Mouse (Mus musculus): ENCODE results near the gene Gm13287. TPM values are rescaled to one million over a fixed set of nuclear protein-coding genes. Genes with fewer than 3 reads are reported as not detected.
"Not testable (repeated sequence)": the region's sequence is repeated elsewhere in the genome, so short reads cannot be mapped to it uniquely, and the experiment has no call there.

Gm13287 gene
- polyA plus RNA-seq, 1 experiment from 2014 or later: not detected

DNA sequence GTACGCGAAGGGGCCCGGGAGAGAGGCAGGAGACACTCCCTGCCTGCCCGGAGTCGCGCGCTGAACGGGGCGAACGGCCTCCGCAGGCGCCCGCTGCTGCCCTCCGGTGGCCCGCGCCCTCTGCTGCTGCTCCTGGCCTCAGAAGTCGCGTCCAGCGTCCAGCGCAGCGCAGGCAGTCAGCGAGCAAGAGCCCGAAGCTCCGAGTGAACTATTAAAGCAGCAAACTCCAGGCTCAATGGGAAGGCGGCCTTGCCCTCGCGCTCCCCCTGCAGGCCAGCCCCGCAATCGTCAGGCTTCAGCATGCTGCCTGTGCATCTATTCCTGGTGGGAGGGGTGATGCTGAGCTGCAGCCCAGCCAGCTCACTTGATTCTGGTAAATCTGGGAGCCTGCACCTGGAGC is 23.5 kb upstream of the Gm13287 start, which contains the start of gene Gm13272:
Gene Gm13272, plus strand, starts transcription at position 301 of the 400 bp plus-strand sequence.
- WGBS: no CpG with 5 or more reads among the region's 29 CpGs
- H3K36me3 ChIP-seq; H3K4me3 ChIP-seq; ATAC-seq (ENCODE audit: low FRiP score, low read depth); H3K9me3 ChIP-seq; H3K9ac ChIP-seq; H3K4me1 ChIP-seq (replicated peaks); H3K4me2 ChIP-seq; H3K27me3 ChIP-seq; H3K27ac ChIP-seq (replicated peaks): not testable (repeated sequence)

DNA sequence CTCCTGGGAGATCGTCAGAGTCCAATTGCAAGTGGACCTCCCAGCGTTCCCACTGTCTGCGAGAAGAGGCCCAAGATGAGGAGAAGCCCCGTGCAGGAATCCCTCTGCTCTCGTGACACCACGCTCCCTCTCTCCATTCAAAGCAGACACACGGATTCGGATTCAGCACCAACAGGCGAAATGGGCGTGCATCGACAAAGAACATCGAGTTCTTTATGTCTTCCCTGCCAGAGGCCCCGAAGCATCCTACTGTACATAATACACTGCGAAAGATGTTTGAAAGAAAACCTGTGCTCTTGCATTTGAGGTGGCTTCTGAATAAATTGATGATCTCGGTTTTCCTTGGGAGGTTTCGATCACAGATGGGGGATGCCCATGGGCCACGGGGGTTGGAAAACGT is 22.7 kb upstream of the Gm13287 start:
- not testable (repeated sequence) for H3K27ac ChIP-seq (replicated peaks); H3K9ac ChIP-seq; ATAC-seq (ENCODE audit: low FRiP score, low read depth); H3K9me3 ChIP-seq; H3K4me2 ChIP-seq; H3K4me3 ChIP-seq; H3K27me3 ChIP-seq; H3K36me3 ChIP-seq; H3K4me1 ChIP-seq (replicated peaks)
- WGBS: 50% methylated on average over 16 of the region's 18 CpGs

DNA sequence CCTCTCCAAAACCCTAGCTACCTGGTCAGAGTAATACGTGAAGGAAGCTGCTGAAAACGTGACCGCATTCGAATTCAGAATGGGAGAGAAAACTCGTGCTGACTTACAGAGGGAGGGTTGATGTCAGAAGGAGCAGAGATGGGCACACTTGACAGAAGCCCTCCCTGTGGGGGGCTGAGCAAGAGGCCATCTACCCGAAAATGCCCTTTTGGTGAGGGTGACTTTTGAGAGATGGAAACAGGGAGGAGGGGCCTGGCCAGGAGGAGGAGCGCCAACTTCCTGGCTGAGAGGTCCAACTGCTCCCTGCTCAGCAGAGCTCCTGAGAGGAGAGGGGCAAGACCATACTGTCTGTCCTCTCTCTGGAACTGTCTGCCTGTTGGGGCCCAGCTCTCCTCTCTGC is 21.2 kb upstream of the Gm13287 start, which contains the start of gene Ifnz:
Gene Ifnz, plus strand, starts transcription at position 301 of the 400 bp plus-strand sequence.
- ATAC-seq (ENCODE audit: low FRiP score, low read depth); H3K36me3 ChIP-seq; H3K4me1 ChIP-seq (replicated peaks); H3K27me3 ChIP-seq; H3K9me3 ChIP-seq; H3K9ac ChIP-seq; H3K27ac ChIP-seq (replicated peaks): not testable (repeated sequence)
- 0 out of 2 replicates have a peak within 1 kb of the TSS, but pooled peaks have one; percentile 15 for H3K4me3 ChIP-seq
- H3K4me2 ChIP-seq: peak within 1 kb of the TSS; percentile 50
- 17% methylated on average over 4 of the region's 7 CpGs for WGBS

DNA sequence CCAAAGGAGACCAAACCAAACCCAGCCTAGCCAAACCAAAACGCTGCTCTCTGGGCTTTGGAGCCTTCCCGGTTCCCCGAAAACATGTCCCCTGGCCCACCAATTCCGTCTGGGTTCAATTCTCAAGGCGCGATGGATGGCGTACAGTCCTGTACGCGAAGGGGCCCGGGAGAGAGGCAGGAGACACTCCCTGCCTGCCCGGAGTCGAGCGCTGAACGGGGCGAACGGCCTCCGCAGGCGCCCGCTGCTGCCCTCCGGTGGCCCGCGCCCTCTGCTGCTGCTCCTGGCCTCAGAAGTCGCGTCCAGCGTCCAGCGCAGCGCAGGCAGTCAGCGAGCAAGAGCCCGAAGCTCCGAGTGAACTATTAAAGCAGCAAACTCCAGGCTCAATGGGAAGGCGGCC is 20.7 kb upstream of the Gm13287 start:
- Histone ChIP-seq H3K4me2 (peak overlapping the region; percentile 50), H3K4me3 (0 out of 2 replicates have a peak overlapping the region, but pooled peaks have one; percentile 15)
- not testable (repeated sequence) for H3K27ac ChIP-seq (replicated peaks); ATAC-seq (ENCODE audit: low FRiP score, low read depth); H3K36me3 ChIP-seq; H3K4me1 ChIP-seq (replicated peaks); H3K9ac ChIP-seq; H3K9me3 ChIP-seq; H3K27me3 ChIP-seq
- WGBS: 0% methylated on average over 3 of the region's 31 CpGs

DNA sequence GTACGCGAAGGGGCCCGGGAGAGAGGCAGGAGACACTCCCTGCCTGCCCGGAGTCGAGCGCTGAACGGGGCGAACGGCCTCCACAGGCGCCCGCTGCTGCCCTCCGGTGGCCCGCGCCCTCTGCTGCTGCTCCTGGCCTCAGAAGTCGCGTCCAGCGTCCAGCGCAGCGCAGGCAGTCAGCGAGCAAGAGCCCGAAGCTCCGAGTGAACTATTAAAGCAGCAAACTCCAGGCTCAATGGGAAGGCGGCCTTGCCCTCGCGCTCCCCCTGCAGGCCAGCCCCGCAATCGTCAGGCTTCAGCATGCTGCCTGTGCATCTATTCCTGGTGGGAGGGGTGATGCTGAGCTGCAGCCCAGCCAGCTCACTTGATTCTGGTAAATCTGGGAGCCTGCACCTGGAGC is 17.6 kb upstream of the Gm13287 start, which contains the start of gene Gm13276:
Gene Gm13276, plus strand, starts transcription at position 301 of the 400 bp plus-strand sequence.
- H3K4me3 ChIP-seq; H3K4me2 ChIP-seq; H3K9ac ChIP-seq; H3K9me3 ChIP-seq; H3K27ac ChIP-seq (replicated peaks); H3K36me3 ChIP-seq; H3K4me1 ChIP-seq (replicated peaks); H3K27me3 ChIP-seq; ATAC-seq (ENCODE audit: low FRiP score, low read depth): not testable (repeated sequence)
- WGBS: no CpG with 5 or more reads among the region's 27 CpGs

DNA sequence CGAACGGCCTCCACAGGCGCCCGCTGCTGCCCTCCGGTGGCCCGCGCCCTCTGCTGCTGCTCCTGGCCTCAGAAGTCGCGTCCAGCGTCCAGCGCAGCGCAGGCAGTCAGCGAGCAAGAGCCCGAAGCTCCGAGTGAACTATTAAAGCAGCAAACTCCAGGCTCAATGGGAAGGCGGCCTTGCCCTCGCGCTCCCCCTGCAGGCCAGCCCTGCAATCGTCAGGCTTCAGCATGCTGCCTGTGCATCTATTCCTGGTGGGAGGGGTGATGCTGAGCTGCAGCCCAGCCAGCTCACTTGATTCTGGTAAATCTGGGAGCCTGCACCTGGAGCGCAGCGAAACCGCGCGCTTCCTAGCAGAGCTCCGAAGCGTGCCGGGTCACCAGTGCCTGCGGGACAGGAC is 14.7 kb upstream of the Gm13287 start, which contains the start of gene Gm13277:
Gene Gm13277, plus strand, starts transcription at position 231 of the 400 bp plus-strand sequence.
- H3K36me3 ChIP-seq; H3K9me3 ChIP-seq; H3K4me2 ChIP-seq; H3K4me3 ChIP-seq; H3K27me3 ChIP-seq; H3K4me1 ChIP-seq (replicated peaks); H3K27ac ChIP-seq (replicated peaks); H3K9ac ChIP-seq; ATAC-seq (ENCODE audit: low FRiP score, low read depth): not testable (repeated sequence)
- no CpG with 5 or more reads among the region's 28 CpGs for WGBS

DNA sequence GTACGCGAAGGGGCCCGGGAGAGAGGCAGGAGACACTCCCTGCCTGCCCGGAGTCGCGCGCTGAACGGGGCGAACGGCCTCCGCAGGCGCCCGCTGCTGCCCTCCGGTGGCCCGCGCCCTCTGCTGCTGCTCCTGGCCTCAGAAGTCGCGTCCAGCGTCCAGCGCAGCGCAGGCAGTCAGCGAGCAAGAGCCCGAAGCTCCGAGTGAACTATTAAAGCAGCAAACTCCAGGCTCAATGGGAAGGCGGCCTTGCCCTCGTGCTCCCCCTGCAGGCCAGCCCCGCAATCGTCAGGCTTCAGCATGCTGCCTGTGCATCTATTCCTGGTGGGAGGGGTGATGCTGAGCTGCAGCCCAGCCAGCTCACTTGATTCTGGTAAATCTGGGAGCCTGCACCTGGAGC is 11.8 kb upstream of the Gm13287 start, which contains the start of gene Gm13278:
Gene Gm13278, plus strand, starts transcription at position 301 of the 400 bp plus-strand sequence.
- not testable (repeated sequence) for H3K27me3 ChIP-seq; H3K4me2 ChIP-seq; H3K27ac ChIP-seq (replicated peaks); H3K4me3 ChIP-seq; H3K9ac ChIP-seq; H3K36me3 ChIP-seq; ATAC-seq (ENCODE audit: low FRiP score, low read depth); H3K4me1 ChIP-seq (replicated peaks); H3K9me3 ChIP-seq
- no CpG with 5 or more reads among the region's 28 CpGs for WGBS

DNA sequence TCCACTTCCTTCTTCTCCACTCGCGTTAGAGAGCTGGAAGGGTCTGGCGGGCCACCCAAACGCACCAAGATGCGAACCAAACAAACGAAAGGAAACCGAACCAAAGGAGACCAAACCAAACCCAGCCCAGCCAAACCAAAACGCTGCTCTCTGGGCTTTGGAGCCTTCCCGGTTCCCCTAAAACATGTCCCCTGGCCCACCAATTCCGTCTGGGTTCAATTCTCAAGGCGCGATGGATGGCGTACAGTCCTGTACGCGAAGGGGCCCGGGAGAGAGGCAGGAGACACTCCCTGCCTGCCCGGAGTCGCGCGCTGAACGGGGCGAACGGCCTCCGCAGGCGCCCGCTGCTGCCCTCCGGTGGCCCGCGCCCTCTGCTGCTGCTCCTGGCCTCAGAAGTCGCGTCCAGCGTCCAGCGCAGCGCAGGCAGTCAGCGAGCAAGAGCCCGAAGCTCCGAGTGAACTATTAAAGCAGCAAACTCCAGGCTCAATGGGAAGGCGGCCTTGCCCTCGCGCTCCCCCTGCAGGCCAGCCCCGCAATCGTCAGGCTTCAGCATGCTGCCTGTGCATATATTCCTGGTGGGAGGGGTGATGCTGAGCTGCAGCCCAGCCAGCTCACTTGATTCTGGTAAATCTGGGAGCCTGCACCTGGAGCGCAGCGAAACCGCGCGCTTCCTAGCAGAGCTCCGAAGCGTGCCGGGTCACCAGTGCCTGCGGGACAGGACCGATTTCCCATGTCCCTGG is 8.9 kb upstream of the Gm13287 start, which contains the start of gene Gm13275:
Gene Gm13275, plus strand, starts transcription at position 552 of the 740 bp plus-strand sequence.
- 0% methylated on average over 13 of the region's 52 CpGs for WGBS
- ATAC-seq (ENCODE audit: low FRiP score, low read depth): not testable (repeated sequence)

DNA sequence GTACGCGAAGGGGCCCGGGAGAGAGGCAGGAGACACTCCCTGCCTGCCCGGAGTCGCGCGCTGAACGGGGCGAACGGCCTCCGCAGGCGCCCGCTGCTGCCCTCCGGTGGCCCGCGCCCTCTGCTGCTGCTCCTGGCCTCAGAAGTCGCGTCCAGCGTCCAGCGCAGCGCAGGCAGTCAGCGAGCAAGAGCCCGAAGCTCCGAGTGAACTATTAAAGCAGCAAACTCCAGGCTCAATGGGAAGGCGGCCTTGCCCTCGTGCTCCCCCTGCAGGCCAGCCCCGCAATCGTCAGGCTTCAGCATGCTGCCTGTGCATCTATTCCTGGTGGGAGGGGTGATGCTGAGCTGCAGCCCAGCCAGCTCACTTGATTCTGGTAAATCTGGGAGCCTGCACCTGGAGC is 6.0 kb upstream of the Gm13287 start, which contains the start of gene Gm13279:
Gene Gm13279, plus strand, starts transcription at position 301 of the 400 bp plus-strand sequence.
- not testable (repeated sequence) for H3K36me3 ChIP-seq; H3K4me2 ChIP-seq; H3K9me3 ChIP-seq; H3K4me3 ChIP-seq; H3K4me1 ChIP-seq (replicated peaks); H3K27me3 ChIP-seq; H3K27ac ChIP-seq (replicated peaks); ATAC-seq (ENCODE audit: low FRiP score, low read depth); H3K9ac ChIP-seq
- WGBS: no CpG with 5 or more reads among the region's 28 CpGs

More for the DNA sequence above, 8.9 kb upstream of the Gm13287 start, which contains the start of gene Gm13275:
- not testable (repeated sequence) for H3K9me3 ChIP-seq; H3K36me3 ChIP-seq; H3K4me2 ChIP-seq; H3K4me3 ChIP-seq; H3K27me3 ChIP-seq; H3K9ac ChIP-seq; H3K27ac ChIP-seq (replicated peaks); H3K4me1 ChIP-seq (replicated peaks)

DNA sequence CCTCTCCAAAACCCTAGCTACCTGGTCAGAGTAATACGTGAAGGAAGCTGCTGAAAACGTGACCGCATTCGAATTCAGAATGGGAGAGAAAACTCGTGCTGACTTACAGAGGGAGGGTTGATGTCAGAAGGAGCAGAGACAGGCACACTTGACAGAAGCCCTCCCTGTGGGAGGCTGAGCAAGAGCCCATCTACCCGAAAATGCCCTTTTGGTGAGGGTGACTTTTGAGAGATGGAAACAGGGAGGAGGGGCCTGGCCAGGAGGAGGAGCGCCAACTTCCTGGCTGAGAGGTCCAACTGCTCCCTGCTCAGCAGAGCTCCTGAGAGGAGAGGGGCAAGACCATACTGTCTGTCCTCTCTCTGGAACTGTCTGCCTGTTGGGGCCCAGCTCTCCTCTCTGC is 3.7 kb upstream of the Gm13287 start, which contains the start of gene Gm13285:
Gene Gm13285, plus strand, starts transcription at position 301 of the 400 bp plus-strand sequence.
- H3K4me3 ChIP-seq; H3K36me3 ChIP-seq; H3K4me2 ChIP-seq; H3K4me1 ChIP-seq (replicated peaks); H3K9me3 ChIP-seq; H3K9ac ChIP-seq; ATAC-seq (ENCODE audit: low FRiP score, low read depth); H3K27ac ChIP-seq (replicated peaks); H3K27me3 ChIP-seq: not testable (repeated sequence)
- 14% methylated on average over 6 of the region's 7 CpGs for WGBS

DNA sequence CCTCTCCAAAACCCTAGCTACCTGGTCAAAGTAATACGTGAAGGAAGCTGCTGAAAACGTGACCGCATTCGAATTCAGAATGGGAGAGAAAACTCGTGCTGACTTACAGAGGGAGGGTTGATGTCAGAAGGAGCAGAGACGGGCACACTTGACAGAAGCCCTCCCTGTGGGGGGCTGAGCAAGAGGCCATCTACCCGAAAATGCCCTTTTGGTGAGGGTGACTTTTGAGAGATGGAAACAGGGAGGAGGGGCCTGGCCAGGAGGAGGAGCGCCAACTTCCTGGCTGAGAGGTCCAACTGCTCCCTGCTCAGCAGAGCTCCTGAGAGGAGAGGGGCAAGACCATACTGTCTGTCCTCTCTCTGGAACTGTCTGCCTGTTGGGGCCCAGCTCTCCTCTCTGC is 2.2 kb downstream of the Gm13287 start, which contains the start of gene Gm13288:
Gene Gm13288, plus strand, starts transcription at position 301 of the 400 bp plus-strand sequence.
- H3K4me3 ChIP-seq: 0 out of 2 replicates have a peak within 1 kb of the TSS, but pooled peaks have one; percentile 24
- not testable (repeated sequence) for H3K27me3 ChIP-seq; H3K4me1 ChIP-seq (replicated peaks); H3K27ac ChIP-seq (replicated peaks); ATAC-seq (ENCODE audit: low FRiP score, low read depth); H3K9me3 ChIP-seq; H3K9ac ChIP-seq; H3K36me3 ChIP-seq
- H3K4me2 ChIP-seq: peak within 1 kb of the TSS; percentile 49
- no CpG with 5 or more reads among the region's 8 CpGs for WGBS

DNA sequence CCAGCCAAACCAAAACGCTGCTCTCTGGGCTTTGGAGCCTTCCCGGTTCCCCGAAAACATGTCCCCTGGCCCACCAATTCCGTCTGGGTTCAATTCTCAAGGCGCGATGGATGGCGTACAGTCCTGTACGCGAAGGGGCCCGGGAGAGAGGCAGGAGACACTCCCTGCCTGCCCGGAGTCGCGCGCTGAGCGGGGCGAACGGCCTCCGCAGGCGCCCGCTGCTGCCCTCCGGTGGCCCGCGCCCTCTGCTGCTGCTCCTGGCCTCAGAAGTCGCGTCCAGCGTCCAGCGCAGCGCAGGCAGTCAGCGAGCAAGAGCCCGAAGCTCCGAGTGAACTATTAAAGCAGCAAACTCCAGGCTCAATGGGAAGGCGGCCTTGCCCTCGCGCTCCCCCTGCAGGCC is 2.7 kb downstream of the Gm13287 start:
- not testable (repeated sequence) for H3K27ac ChIP-seq (replicated peaks); H3K36me3 ChIP-seq; H3K9me3 ChIP-seq; H3K9ac ChIP-seq; H3K27me3 ChIP-seq; ATAC-seq (ENCODE audit: low FRiP score, low read depth); H3K4me1 ChIP-seq (replicated peaks)
- Histone ChIP-seq H3K4me3 (0 out of 2 replicates have a peak overlapping the region, but pooled peaks have one; percentile 24), H3K4me2 (peak overlapping the region; percentile 49)
- 0% methylated on average over 18 of the region's 34 CpGs for WGBS

All from hindbrain, embryonic 15.5 days (tissue).